Mouse (Mus musculus): ENCODE measurements around the gene Rundc3a. TPM values are rescaled to one million over a fixed set of nuclear protein-coding genes. Genes with fewer than 3 reads are reported as not detected.
A peak's percentile ranks its signal among the peaks of the same experiment; 100 is the strongest.

The Rundc3a gene
- polyA plus RNA-seq, 1 experiment = 446 TPM

DNA sequence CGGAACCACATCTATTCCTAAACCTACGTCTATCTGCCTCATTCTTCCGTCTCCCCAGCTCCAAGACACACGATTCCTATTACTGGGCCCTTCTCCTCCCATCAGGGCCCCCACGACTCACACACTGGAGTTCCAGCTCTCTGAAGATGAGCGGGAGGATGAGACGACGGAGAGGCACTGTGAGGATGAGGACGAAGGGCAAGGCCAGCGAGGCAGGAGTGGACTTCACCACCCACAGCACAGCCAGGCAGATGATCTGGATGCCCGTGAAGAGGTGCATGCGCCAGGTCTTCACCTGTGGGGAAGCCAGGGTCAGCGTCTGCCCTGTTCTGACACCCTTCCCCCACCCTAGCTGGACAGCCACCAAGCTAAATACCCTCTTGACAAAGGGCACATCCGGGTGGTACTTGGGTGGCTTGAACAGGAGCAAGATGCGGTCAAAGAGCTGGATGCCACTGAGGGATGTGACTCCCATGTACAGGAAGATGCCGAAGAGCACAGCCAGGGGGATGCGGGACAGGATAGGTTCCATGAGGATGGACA, 42.2 kb upstream of the Rundc3a start:
- no peak for DNase-seq
- TF ChIP-seq POLR2A (IDR thresholded peaks at IDR 0.05; ENCODE audit: borderline replicate concordance, insufficient read depth, low read length) = no peak
- TF ChIP-seq CTCF (IDR thresholded peaks at IDR 0.05; ENCODE audit: borderline replicate concordance, insufficient read depth, low read depth, low read length) = no peak
- H3K4me3 ChIP-seq (replicated peaks; ENCODE audit: insufficient read depth, low read depth, low read length) = no peak overlapping the region
- peaks cover 29% of the 10 kb centered on the region for H3K4me1 ChIP-seq (ENCODE audit: control insufficient read depth, insufficient read depth, low read length)
- no peak overlapping the region for H3K27ac ChIP-seq (ENCODE audit: insufficient read depth, low read length)
- WGBS = 92% methylated on average over 17 of the region's 17 CpGs
- H3K27me3 ChIP-seq (ENCODE audit: control insufficient read depth, insufficient read depth, low read length) = no peaks in the 10 kb centered on the region

GRCm38 (mm10) chr11:102352378-102352777, 40.8 kb upstream of the Rundc3a start:
- Histone ChIP-seq H3K27me3 (ENCODE audit: control insufficient read depth, insufficient read depth, low read length) (no peaks in the 10 kb centered on the region), H3K4me1 (ENCODE audit: control insufficient read depth, insufficient read depth, low read length) (peaks cover 38% of the 10 kb centered on the region), H3K4me3 (replicated peaks; ENCODE audit: insufficient read depth, low read depth, low read length) (no peak overlapping the region), H3K27ac (ENCODE audit: insufficient read depth, low read length) (no peak overlapping the region)
- WGBS = 38% methylated on average over 5 of the region's 5 CpGs
- peak in 1 of 2 experiments; percentile 25 for DNase-seq
- TF ChIP-seq CTCF (IDR thresholded peaks at IDR 0.05; ENCODE audit: borderline replicate concordance, insufficient read depth, low read depth, low read length) = no peak
- TF ChIP-seq POLR2A (IDR thresholded peaks at IDR 0.05; ENCODE audit: borderline replicate concordance, insufficient read depth, low read length) = no peak

DNA sequence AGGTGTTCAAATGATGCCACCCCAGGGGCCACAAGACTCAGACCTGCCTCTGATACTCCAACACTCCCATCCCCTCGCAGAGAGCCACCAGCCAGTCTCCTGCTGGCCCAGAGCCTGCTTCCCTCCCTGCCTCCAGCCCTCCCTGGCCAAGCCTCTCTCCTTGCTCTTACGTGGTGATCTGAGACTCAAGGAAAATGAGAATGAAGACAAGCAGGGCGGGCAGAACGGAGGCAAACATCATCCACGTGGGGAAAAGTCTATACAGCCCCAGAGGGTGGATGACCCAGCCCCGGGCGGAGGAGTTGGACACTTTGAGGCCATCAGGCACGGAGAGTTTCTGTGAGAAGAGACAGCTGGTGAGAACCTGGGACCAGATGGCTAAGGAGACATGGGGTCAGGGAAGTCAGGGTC, 40.2 kb upstream of the Rundc3a start:
- WGBS = 8% methylated on average over 8 of the region's 8 CpGs
- peak overlapping the region; percentile 3 for H3K27ac ChIP-seq (ENCODE audit: insufficient read depth, low read length)
- peak; percentile 77 to 81 for DNase-seq
- TF ChIP-seq CTCF (IDR thresholded peaks at IDR 0.05; ENCODE audit: borderline replicate concordance, insufficient read depth, low read depth, low read length) (no peak), POLR2A (IDR thresholded peaks at IDR 0.05; ENCODE audit: borderline replicate concordance, insufficient read depth, low read length) (peak; percentile 12; the same call in 1 of the 2 replicates)
- peaks cover 43% of the 10 kb centered on the region for H3K4me1 ChIP-seq (ENCODE audit: control insufficient read depth, insufficient read depth, low read length)
- H3K4me3 ChIP-seq (replicated peaks; ENCODE audit: insufficient read depth, low read depth, low read length) = peak overlapping the region; percentile 0
- H3K27me3 ChIP-seq (ENCODE audit: control insufficient read depth, insufficient read depth, low read length) = no peaks in the 10 kb centered on the region

DNA sequence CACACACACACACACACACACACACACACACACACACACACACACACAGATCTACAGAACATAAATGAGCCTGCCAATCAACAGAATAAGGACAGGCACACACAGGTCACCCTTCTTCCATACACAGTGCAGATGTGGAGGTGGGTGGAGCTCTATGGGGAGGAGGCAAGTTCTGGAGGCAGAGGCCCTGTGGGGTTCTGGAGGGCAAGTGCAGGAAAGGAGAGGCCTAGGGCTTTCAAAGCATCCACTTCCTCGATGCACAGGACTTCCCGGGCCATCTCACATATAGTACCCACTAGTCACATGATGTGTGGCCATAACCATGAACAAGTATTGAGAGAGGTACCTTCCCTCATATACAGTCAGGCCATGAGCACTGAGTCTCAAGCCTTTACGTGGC, 37.7 kb upstream of the Rundc3a start:
- DNase-seq = no peak
- WGBS = 90% methylated on average over 3 of the region's 3 CpGs
- Histone ChIP-seq H3K27me3 (ENCODE audit: control insufficient read depth, insufficient read depth, low read length) (no peaks in the 10 kb centered on the region), H3K4me1 (ENCODE audit: control insufficient read depth, insufficient read depth, low read length) (peaks cover 46% of the 10 kb centered on the region), H3K27ac (ENCODE audit: insufficient read depth, low read length) (no peak overlapping the region), H3K4me3 (replicated peaks; ENCODE audit: insufficient read depth, low read depth, low read length) (no peak overlapping the region)
- no peak for TF ChIP-seq CTCF (IDR thresholded peaks at IDR 0.05; ENCODE audit: borderline replicate concordance, insufficient read depth, low read depth, low read length)
- TF ChIP-seq POLR2A (IDR thresholded peaks at IDR 0.05; ENCODE audit: borderline replicate concordance, insufficient read depth, low read length) = no peak

DNA sequence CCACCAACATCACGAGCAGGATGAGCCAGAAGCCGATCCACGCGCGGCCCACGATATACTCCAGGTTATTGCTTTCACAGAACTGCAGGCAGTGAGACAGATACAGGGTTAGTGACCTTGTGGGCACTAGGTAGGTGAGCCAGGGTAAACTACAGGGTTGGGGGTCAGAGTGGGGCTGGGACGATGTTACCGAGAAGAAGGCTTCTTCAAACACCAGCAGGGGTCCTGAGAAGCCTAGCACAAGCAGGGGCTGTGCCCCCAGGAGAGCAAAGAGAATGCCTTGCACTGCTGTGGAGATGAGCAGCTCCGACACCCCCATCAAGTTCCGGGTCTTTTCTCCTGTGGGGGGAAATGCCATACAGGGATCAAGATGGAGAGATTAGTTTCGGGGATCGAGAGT, 37.0 kb upstream of the Rundc3a start:
- Histone ChIP-seq H3K4me1 (ENCODE audit: control insufficient read depth, insufficient read depth, low read length) (peaks cover 46% of the 10 kb centered on the region), H3K27me3 (ENCODE audit: control insufficient read depth, insufficient read depth, low read length) (no peaks in the 10 kb centered on the region), H3K4me3 (replicated peaks; ENCODE audit: insufficient read depth, low read depth, low read length) (no peak overlapping the region), H3K27ac (ENCODE audit: insufficient read depth, low read length) (no peak overlapping the region)
- TF ChIP-seq POLR2A (IDR thresholded peaks at IDR 0.05; ENCODE audit: borderline replicate concordance, insufficient read depth, low read length) (no peak), CTCF (IDR thresholded peaks at IDR 0.05; ENCODE audit: borderline replicate concordance, insufficient read depth, low read depth, low read length) (no peak)
- no peak for DNase-seq
- WGBS = 86% methylated on average over 12 of the region's 12 CpGs

DNA sequence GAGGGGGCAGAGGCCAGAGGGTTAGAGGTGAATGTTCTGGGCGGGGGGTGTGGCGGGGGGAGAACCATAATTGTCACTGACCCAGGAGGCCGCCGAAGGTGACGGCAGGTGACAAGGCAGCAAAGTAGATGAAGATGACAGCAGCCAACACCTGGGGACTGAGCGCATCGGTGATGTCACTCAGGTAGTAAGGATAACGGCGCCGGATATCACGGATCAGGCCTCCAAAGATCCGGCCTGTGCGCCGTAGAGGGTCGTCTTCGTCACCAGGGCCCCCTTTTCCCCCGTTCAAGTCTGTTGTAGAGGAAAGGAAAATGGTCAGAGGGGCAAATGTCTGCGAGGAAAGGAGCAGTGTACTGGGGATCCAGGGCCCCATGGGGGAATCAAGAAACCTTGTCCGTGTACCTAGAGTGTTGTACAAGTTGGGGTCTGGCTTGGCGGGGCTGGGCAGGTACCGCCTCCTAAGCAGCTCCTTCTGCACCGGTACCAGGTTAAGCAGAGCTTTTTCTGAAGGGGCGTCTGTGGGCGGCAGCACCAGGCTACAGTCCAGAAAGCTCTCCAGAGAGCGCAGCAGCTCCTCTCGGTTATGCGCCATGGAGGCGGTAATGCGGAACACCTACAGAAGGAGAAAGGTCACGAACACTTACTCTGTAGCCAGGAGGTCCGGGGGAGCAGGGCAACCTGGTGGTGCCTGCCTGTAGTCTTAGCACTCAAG, 36.4 kb upstream of the Rundc3a start:
- no peak overlapping the region for H3K27ac ChIP-seq (ENCODE audit: insufficient read depth, low read length)
- no peaks in the 10 kb centered on the region for H3K27me3 ChIP-seq (ENCODE audit: control insufficient read depth, insufficient read depth, low read length)
- no peak for DNase-seq
- no peak overlapping the region for H3K4me3 ChIP-seq (replicated peaks; ENCODE audit: insufficient read depth, low read depth, low read length)
- WGBS = 74% methylated on average over 31 of the region's 31 CpGs
- TF ChIP-seq POLR2A (IDR thresholded peaks at IDR 0.05; ENCODE audit: borderline replicate concordance, insufficient read depth, low read length) = no peak
- no peak for TF ChIP-seq CTCF (IDR thresholded peaks at IDR 0.05; ENCODE audit: borderline replicate concordance, insufficient read depth, low read depth, low read length)
- peaks cover 42% of the 10 kb centered on the region for H3K4me1 ChIP-seq (ENCODE audit: control insufficient read depth, insufficient read depth, low read length)

GRCm38 (mm10) chr11:102358365-102358764, 34.8 kb upstream of the Rundc3a start:
- Histone ChIP-seq H3K4me3 (replicated peaks; ENCODE audit: insufficient read depth, low read depth, low read length) (no peak overlapping the region), H3K27me3 (ENCODE audit: control insufficient read depth, insufficient read depth, low read length) (no peaks in the 10 kb centered on the region), H3K4me1 (ENCODE audit: control insufficient read depth, insufficient read depth, low read length) (peaks cover 27% of the 10 kb centered on the region), H3K27ac (ENCODE audit: insufficient read depth, low read length) (no peak overlapping the region)
- no peak for DNase-seq
- 87% methylated on average over 10 of the region's 10 CpGs for WGBS
- TF ChIP-seq CTCF (IDR thresholded peaks at IDR 0.05; ENCODE audit: borderline replicate concordance, insufficient read depth, low read depth, low read length) (no peak), POLR2A (IDR thresholded peaks at IDR 0.05; ENCODE audit: borderline replicate concordance, insufficient read depth, low read length) (no peak)
